Mouse (Mus musculus) activated CD4-positive, CD25-positive, alpha-beta regulatory T cell, adult 4 months (primary cell): ENCODE data around the gene Rmi1. TPM values are rescaled to one million over a fixed set of nuclear protein-coding genes. Genes with fewer than 3 reads are reported as not detected.
"Not testable (repeated sequence)": the region's sequence is repeated elsewhere in the genome, so short reads cannot be mapped to it uniquely, and the experiment has no call there.

Experiments used
- ATAC-seq: one replicate; pipeline ENCODE4 v1.8.0; 2017
- polyA plus RNA-seq, 2 experiments: library from polyadenylated mRNA; unstranded; fragments of 100-300 nt; shearing (Covaris generic); gene quantifications; one replicate each; pipeline ENCODE4 v1.2.1; 2017

The Rmi1 gene
- polyA plus RNA-seq, result 10 to 100 TPM; 24.5 to 25.2 TPM

DNA sequence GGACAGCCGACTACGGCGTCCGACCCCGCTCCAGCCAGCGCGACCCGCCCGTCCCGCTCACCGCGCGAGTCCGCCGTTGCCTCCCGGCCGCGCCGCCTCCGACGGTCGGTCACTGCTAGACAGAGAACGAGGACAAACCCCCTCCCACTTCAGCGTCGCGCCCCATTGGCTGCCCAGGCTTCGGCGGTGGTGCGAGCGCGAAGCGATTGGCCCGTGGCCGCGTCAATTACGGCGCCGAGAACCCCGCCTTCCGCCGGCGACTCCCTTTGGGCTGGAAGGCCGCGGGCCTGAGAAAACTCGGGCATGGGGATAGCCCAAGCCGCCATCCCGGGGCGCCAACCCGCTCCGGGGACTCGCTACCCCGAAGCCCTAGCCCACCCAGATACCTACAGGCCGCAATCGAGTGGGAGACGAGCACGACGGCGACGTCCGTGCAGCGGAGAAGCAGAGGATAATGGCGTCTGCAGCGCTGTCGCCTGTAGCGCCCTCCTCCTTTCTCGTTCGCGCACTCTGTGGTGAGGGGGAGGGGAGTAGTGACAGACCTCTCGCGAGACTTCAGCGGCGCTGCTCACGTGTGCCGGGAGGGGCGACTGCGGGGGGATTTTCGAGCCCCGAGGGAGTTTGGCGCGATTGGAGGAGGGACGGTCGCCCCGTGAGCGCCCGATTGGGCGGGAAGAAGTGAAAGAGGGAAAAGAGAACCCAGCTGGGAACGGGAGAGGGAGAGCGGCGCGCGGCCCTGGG is at the start of gene Rmi1:
Gene Rmi1, plus strand, starts transcription at position 246 of the 741 bp plus-strand sequence.
- peak; percentile 80 for ATAC-seq

DNA sequence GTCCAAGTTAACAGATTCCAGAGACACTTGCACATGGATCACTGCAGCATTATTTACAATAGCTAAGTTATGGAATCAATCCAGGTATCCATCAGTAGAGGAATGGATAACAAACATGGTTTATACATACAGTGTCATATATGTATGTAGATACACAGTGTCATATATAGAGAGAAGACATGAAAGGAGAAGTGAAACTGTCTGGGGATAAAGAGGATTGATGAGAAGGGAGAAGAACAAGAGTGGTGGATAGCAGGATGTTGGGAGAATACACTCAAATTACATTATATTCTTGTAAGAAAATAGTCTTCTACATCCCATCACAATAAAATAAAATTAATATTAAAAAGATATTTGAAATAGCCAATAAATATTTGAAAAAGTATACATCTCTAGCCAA is 49.1 kb upstream of the Rmi1 start:
- ATAC-seq, result no peak

DNA sequence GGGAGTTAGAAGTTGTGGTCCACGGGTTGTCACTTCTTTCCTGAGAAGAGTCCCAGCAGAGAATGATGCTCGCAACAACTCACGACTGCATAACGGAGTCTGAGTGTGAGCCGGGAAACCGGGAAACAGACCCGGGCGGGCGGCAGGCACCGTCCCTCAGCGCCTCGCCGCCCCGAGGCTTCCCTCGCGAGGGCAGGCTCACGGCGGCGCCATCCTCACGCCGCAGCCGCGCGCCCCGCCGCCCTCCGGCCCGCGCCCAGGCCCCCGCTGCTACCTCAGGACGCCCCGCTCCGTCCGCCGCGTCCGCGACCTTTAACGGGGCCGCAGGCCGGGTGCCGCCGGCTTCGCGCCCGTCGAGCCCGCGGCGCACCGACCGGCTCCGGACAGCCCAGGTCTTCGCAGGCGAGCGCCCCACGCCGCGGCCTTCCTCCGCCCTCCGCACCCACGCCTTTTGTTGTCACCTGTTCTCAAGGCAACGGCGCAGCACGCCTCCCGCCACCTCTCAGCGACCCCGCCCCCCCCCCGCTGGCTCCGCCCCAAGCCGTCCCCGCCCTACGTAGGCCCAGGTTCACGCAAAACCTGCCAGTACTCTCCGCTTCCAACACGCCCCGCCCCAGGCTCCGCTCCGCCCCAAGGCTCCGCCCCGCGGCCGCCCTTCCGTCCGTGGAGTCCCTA is 43.3 kb upstream of the Rmi1 start, which contains the start of gene Kif27:
Gene Kif27, minus strand, starts transcription at position 494 of the 675 bp plus-strand sequence.
- peak; percentile 99 for ATAC-seq

DNA sequence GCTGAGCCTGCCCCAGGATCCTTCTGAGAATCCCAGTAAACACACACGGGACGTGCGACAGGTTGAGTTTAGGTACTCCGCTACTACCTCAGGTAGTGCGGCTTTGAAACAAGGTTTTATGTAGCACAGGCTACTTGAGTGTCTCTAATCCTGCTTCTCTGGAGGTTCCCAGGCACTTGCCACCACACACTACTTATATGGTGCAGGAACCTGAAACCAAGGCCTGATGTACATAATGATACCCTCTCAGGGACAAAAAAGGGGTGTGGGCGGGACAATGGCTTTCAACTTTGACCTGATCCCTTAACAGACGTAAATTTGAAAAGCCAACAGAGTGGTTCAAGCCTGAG is 42.8 kb upstream of the Rmi1 start:
- ATAC-seq, result peak; percentile 43

DNA sequence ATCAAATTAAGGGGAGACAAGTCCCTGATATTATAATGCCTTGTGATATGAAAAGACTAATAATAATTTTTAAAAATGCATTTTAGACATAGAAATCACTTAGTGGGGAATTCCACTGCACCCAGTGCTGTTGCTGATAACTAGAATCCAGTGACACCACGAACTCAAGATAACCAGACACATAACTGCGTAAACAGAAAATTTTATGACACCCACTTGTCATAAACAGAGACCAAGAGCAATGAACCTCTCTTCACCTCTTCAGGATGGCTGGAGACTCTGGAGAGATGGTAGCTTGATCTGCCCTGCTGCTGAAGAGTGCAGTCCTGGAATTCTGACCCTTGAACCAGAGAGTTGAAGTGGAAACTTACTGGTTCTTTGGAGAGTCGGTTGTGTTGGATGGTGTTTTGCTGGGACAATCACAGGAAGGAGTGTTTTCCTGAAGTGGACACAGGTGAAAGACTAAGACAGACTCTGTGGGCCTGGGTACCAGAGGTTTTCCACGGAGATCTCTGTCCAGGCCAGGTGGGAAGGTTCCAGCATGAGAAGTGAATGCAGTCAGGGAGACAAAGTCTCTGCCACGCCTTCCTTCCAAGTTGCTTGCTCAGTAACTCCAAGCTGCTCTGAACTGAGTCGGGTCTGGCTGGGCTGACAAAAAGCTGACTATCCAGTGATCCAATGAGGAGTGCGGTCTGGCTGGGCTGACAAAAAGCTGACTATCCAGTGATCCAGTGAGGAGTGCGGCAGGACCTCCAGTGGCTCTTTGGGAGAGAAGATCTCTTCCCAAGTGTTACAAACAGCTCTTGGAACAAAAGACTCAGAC is 37.5 kb upstream of the Rmi1 start:
- ATAC-seq, result no peak

DNA sequence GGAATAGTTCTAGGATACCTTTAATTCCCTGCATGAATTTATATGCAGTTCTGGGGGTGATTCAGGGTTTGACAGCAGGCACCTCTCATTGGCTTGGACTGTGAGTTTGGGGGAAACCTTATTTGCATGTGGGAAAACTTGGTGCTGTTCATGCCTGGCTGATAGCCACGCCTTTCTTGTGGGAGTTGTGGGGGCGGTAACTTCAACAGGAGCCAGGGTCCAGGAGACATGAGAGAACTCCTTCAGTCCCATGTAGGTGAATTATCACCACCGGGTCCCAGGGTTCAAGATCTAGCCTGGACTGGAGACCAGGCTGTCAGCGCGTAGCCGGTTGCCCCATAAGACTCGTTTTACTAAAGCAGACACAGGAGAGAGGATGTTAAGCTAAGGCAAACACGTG is 36.9 kb upstream of the Rmi1 start:
- ATAC-seq, result not testable (repeated sequence)

DNA sequence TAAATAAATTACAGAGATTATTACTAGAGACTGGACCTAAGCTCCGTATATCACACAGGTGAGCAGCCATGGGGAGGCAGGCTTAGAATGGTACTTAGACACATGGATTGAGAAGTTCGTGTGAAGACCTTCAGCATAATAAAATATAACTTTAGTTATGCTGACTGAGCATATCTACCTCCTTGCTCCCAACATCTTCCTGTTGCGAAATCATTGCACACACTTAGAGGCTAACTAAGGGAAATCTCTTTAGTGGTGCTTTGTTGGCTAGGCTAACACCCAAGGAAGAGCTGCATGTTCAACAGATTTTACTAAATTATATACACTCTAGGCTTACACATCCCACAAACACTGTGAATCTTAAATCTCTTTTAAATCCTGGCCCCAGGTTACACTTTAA is 35.7 kb upstream of the Rmi1 start:
- ATAC-seq, result no peak

DNA sequence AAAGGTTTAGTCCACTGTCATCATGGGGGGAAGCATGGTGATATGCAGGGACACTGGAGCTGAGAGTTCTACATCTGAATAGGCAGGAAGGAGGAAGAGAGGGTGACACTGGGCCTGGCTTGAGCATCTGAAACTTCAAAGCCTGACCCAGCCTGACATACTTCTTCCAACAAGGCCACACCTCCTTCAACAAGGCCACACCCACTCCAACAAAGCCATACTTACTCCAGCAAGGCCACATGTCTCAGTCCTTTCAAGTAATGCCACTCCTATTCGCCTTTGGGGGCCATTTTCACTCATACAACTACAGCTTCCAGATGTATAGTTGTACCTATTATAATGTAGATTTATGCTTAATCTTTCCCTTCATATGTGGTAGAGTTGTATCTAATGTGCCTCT is 34.4 kb upstream of the Rmi1 start:
- ATAC-seq, result no peak

DNA sequence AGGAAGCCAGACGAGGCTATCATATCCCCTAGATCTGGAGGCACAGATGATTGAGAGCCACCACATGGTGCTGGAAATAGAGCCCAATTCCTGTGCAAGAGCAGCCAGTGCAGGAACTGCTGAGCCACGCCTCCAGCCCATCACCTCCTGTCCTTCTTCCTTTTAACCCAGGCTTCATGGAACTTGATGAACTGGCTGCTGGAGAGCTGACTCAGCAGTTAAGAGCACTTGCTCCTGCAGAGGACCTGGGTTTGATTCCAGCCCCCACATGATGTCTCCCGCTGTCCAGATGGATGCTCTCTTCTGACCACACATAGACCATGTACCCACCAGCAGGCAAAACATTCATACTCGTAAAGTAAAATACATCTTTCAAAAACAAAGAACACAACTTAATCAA is 33.2 kb upstream of the Rmi1 start:
- ATAC-seq, result no peak

DNA sequence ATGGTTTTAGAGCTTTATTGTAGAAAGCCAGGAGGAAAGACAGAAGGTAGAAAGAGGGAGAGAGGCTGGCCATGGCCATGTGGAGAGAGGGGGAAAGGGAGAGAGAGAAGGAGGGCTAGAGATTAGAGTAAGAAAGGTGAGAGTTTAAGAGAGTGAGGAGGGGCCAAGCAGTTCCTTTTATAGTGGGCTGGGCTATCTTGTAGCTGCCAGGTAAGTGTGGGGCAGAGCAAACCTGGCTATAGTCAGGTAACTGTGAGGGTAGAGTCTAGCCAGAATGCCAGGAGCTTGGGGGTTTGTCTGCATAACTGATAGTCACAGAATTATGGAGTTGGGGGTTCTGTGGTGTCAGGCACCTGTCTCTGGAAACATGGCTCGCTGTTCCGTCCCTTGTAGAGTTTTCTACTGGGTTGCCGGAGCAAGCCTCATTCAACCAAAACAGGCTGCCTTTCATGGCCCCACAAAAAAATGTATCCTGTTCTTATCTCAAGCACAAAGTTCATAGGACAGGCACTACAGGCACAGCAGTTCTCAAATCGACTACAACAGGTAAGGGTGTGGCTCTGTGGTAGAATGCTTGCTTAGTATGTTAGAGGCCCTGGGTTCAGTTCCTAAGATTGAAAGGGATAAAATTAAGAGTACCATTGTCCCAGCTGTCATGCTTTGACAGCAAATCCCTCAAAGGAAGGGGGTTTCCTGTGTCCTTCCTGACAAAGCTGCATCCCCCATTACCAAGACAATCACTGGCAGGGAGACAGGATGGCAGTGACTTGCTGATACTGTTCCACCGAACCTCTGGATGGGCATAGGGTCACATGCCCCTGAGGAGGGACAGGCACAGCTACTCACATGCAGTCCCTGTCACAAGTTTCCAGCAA is 29.5 kb upstream of the Rmi1 start:
- no peak for ATAC-seq

DNA sequence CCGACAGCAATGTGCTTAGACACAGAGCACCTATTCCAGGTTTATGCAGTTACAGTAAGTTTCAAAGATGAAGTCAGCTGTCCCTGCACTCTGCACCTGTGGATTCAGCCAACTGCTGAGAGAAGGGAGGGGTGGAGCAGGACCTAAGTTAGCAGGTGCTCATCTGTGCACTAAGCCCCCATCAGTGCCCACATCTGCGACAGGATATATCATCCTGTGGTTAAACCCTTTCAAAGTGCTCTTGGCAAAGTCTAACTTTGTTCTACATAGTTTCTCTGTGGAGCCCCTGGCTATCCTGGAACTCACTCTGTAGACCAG is 28.9 kb upstream of the Rmi1 start:
- ATAC-seq, result no peak

DNA sequence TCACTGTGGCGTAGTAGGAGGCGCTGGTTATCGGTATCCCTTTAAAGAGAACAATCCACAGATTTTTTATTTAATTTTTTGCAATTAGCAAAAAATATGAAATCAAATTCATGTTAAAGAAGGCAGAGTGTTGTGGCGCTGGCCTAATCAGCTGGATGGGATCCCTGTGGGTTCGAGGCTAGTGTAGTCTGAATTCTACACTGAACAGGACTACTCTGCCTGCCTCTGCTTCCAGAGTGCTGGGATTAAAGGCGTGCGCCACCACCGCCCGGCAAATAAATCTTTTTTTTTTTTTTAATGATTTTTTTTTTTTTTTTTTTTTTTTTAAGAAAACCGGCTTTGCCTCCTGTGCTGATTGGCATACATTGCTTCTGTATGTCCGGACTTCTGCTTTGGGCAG is 17.7 kb upstream of the Rmi1 start:
- no peak for ATAC-seq

DNA sequence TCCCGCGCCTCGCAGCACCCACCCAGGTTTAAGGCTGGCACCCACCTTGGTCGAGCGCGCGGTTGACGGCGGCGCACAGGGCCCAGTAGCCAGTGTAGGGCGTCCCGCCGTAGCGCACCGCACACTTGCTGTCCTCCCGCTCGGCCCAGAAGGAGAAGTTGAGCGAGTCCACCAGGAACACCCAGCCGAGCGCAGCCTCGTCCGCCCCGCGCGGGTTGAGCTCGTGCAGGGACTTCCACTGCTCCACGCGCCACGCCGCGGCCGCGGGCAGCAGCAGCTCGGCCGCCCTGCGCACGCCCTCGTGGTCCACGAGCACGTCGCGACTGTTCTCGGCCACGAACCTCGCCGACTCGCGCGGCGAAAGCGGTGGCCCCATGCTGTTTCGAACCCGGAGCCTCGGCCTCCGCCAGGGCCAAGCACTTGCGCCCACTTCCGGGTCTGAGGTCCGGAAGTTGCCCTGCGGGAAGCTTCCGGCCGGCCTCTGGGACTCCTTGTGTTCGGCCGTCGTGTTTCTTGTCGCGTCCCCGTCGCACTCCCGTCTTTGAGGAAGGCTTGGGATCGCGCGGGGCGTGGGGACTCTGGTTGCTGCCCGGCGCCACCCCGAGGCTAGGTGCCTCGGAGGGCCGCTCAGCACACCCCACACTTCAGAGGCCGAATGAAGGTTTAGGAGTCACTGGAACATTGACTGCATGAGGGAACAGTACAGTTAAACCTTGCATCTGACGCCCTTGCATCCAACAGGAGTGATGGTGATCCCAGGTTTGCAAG is 17.1 kb upstream of the Rmi1 start, which contains the start of gene 2210016F16Rik:
Gene 2210016F16Rik, minus strand, starts transcription at position 447 of the 768 bp plus-strand sequence.
- ATAC-seq, result peak; percentile 55

DNA sequence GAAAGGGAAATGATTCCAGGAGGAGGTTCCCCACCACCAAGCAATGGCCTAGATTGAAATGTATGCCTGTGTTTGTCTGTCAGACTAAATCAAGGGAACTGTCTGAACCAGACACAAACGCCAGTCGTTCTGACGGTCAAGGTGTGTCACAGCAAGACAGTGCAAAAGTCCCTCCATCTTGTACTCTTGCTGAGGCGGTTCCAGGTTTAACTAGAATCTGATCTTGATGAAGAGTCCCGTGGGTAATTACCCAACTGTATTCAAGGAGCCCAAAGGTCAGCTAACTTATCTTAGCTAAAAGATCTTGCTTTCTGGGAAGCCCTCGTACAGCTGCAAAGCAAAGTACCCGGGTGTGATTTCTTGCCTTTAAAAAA is 16.5 kb upstream of the Rmi1 start:
- ATAC-seq, result no peak

DNA sequence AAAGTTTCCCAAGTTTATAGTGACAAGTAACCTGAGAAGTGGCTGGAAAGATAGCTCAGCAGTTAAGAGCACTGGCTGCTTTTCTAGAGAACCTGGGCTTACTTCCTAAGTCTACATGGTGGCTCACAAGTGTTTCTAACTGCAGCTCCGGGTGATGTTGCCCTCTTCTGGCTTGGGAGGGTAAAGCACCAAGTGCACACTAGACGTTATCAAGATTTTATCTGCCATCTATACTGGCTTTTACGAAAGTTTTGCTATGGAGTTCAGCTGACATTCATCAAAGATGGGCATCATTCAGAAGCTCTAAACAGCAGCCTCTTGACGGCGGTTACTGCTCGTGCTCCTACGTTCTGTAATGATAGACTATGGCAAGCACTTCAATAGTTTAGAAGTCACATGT is 14.1 kb upstream of the Rmi1 start:
- ATAC-seq, result peak; percentile 82

DNA sequence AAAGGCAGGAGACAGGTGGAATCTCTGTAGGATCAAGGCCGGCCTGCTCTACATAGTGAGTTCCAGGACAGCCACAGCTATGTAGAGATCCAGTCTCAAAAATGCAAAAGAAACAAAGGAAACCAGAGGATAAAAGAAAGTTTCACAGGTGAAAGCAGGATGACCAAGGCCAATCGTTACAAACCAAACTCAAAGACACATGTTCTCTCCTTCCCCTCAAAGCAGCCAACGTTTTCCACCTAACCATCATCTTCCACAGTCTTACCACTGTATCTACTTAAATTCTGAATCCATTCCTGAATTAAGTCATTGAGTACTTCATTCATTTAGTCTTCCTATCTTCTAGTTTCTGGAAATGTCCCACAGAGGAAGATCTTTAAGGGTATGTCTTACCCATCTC is 13.7 kb upstream of the Rmi1 start:
- ATAC-seq, result no peak

DNA sequence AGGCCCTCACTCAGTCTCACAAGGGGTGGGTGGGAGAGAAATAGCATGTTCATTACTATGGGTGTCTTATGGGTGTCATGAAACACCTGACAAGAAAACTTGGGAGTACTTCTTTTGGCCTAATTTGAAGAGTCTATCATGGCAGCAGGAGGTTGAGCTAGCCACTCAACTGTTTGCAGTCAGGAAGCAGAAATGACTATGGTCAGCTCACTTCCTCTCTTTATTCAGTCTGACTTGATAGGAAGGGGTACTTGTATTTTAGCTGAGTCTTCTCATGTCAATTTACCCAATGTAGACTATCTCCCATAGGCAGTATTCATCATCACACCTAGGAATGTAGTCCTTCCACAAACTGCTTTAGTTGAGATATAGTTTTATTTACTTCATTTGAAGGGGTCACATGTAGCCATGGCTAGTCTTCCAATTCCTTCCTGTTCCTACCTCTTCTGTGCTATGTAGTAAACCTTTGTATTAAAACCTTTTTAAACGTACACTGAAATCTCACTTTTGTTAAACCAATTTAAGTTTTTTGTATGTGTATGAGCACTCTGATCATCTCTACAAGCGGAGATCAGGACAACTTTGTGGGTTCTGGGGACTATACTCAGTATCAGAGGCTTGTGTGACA is 12.6 kb upstream of the Rmi1 start:
- no peak for ATAC-seq

DNA sequence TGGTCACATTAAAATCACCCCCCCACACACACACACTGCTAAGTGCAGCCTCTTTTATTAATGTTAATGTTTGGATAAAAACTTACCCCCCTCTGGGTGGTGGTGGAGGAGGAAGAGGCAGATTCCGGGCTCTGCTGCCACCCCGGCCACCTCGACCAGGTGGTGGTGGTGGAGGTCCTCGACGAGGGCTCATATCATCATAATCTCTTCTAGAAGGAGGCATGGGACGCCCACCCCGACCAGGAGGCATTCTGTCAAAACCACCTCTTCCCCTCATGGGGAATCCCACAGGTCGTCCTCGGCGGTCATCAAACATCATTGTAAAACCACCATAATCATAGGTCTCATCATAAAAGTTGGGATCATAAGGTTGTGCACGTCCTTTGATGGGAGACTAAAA is 7.7 kb upstream of the Rmi1 start:
- ATAC-seq, result not testable (repeated sequence)

DNA sequence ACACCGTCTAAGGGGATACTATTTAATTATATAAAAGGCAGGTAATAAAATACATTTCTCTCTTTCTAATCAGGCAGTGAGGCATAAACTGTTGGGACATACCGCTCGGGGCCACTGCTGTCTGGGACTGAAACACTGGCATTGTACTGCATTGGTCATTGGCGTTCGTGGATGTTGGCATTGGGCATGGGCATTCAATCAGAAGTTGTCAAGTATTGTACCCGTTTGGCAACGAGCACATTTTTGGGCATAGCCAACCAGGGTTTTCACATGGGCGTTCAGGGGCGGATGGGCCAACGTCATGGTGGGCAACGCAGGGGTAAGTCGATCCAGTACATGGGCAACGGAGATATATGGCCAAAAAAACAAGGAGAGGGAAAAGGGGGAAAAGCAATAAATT is 4.4 kb upstream of the Rmi1 start:
- no peak for ATAC-seq

DNA sequence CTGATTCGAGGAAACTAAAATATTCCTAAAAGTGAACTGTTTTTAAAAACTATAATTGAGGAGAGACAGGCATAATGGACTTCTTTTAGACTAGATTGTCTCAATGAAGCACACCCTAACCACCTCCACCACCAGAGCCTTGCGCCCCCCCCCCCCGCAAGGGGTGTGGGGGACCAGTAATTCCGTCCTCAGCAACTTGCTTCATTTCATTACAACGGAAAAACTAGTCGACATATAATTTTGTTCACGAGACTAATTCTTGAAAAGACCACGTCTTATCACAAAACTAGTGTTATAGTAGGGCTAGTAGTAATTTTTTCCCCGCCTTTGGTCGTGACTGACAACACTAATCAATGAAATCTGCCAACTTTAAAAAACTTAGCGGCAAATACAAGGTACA is 1.5 kb upstream of the Rmi1 start:
- no peak for ATAC-seq
